Mouse (Mus musculus): Measurements from ENCODE around the gene Fam180a.
A peak's percentile ranks its signal among the peaks of the same experiment; 100 is the strongest.
"Not testable (repeated sequence)": the region's sequence is repeated elsewhere in the genome, so short reads cannot be mapped to it uniquely, and the experiment has no call there.

Gene Fam180a

DNA sequence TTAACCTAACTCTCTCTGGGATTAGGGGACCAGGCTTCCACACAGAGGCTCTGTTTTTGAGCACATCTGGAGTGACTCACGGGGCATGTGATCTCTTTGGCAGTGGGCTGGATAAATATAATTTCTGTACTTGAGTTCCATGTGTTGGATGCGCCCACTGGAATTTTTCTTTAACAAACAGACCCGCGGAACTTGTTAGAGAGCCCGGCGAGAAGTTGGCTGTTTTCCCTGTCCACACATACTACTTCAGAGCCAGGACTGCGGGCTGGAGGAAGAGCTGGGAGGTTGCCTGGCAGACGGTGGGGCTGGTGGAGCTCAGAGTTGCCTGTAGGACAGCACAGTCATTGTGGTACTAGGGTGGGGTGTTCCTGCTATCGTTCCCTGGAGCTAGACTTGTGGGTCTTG, at the start of gene Fam180a:
TSS of gene Fam180a (minus strand) at position 31 of the 405 bp plus-strand sequence.
- no peak for DNase-seq (ENCODE audit: extremely low spot score, low read depth, low spot score)

- DNase-seq (ENCODE audit: extremely low spot score, low read depth, low spot score) = no peak
Observed at GRCm38 (mm10) chr6:35374052-35374451, 48.1 kb upstream of the Fam180a start.

DNA sequence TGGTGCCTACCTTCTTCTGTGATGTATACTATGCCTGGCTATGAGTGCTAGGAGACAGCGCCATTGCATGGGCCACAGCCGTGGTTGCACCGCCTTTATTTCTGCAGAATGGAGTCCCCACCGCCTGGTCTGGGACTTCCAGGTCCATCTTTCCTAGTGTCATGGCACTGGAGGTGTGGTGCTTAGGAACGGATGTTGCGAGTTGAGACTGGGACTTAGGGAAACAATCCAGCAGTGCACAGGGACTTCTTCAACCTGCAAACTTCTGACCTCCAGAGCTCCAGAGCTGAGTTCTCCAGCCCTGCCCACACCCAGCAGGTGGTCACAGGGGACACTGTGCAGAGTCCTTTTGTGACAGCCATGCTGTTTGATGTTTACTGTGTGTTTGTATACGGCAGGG, 44.4 kb upstream of the Fam180a start:
- no peak for DNase-seq (ENCODE audit: extremely low spot score, low read depth, low spot score)

DNA sequence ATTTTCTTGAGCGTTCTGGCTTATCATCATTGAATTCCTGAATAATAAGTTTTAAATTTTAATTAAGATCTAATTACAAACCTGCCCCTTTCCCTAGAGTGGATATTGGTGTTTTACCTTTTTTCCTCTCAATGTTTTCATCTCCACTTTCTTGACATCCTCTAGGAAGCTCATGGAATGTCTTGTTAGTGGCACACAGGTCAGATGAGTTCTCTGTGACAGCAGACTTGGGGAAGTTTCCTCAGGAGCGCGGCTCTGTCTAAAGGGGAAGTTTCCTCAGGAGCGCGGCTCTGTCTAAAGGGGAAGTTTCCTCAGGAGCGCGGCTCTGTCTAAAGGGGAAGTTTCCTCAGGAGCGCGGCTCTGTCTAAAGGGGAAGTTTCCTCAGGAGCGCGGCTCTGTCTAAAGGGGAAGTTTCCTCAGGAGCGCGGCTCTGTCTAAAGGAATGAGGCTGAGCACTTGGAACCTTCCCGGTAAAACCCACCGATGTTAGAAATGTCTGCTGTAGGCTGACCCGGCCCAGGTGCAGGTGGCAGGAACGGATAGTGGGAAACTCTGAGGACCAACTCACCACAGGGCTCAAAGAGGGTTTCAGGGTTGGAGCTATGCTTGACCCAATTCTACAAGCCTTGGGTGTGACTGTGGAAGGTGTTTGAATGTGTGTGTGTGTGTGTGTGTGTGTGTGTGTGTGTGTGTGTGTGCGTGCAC, 43.8 kb upstream of the Fam180a start:
- DNase-seq (ENCODE audit: extremely low spot score, low read depth, low spot score) = not testable (repeated sequence)

- no peak for DNase-seq (ENCODE audit: extremely low spot score, low read depth, low spot score)
Observed at GRCm38 (mm10) chr6:35362596-35362995, 36.7 kb upstream of the Fam180a start.

DNA sequence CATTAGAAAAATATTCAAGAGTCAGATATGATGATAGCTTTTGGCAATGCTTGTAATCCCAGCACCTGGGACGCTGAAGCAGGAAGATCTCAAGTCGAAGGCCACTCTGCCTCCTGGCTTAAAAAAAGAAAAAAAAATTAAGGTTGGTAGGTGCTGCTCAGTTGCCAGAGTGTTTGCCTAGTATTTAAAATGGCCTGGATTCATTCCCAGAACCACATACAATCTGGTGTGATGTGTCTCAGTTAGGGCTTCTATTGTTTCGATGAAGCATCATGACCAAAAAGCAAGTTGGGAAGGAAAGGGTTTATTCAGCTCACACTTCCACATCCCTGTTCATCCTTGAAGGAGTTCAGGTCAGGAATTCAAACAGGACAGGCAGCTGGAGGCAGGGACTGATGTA, 29.4 kb upstream of the Fam180a start:
- DNase-seq (ENCODE audit: extremely low spot score, low read depth, low spot score) = no peak

- peak; percentile 89 for DNase-seq (ENCODE audit: extremely low spot score, low read depth, low spot score)
Observed at GRCm38 (mm10) chr6:35354622-35354998, 28.7 kb upstream of the Fam180a start.

GRCm38 (mm10) chr6:35353846-35354621, 28.1 kb upstream of the Fam180a start:
- no peak for DNase-seq (ENCODE audit: extremely low spot score, low read depth, low spot score)

GRCm38 (mm10) chr6:35353416-35353815, 27.5 kb upstream of the Fam180a start:
- no peak for DNase-seq (ENCODE audit: extremely low spot score, low read depth, low spot score)

DNA sequence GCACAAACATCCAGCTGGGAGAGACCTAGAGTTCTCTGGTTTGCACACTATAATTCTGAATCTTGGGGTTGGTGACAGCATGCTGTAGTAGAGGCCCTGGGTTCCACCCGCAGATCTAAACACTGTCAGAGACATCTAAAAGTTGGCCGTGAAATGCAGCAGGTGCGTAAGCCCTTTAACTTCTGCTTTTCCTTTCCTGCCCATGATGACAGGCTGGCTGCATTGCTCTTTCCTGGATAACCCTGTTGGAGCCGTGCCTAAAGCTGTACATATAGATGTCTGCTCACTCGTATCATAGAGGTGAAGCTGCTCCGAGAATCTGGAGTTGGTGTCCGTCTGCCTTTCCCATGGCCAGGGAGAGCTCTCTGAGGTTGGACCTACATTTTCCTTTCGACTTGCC, 26.9 kb upstream of the Fam180a start:
- no peak for DNase-seq (ENCODE audit: extremely low spot score, low read depth, low spot score)

DNA sequence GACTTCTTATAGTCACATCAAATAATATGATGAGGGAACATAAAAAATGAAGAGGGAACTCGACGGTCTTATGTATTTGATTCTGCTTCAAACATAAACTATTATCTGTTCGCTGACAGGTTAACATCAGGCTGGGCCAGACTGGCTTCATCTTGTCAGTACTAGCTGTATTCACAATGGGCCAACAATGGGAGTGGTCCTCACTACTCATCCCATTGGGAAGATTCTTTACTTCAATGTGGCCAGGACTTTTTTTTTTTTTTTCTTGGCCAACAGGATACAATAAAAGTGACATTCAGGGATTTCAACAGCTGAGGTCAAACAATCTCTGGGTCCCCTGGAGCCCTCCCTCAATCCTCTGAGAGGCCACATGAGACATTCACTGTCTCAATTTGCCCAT, 25.9 kb upstream of the Fam180a start:
- no peak for DNase-seq (ENCODE audit: extremely low spot score, low read depth, low spot score)

DNA sequence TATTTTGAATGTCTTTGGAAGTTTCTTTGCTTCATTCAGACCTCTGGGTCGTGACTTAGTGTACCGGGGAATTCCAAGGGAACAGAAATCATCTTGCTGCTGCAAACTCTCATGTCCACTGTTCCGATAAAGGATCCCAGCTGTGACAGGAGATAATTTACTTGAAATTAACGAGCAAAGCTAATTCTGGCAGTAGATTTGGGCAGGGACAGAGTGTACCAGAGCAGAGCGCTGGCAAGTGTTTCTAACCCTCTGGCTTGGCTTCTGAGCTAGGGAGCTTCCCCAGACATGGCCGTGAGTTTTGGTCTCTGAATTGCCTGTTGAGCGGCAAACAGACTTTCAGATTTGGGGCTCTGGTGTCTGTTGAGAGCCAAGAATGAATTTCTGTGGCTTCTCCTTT, 23.8 kb upstream of the Fam180a start:
- no peak for DNase-seq (ENCODE audit: extremely low spot score, low read depth, low spot score)

GRCm38 (mm10) chr6:35338640-35339039, 12.7 kb upstream of the Fam180a start:
- DNase-seq (ENCODE audit: extremely low spot score, low read depth, low spot score) = no peak

DNA sequence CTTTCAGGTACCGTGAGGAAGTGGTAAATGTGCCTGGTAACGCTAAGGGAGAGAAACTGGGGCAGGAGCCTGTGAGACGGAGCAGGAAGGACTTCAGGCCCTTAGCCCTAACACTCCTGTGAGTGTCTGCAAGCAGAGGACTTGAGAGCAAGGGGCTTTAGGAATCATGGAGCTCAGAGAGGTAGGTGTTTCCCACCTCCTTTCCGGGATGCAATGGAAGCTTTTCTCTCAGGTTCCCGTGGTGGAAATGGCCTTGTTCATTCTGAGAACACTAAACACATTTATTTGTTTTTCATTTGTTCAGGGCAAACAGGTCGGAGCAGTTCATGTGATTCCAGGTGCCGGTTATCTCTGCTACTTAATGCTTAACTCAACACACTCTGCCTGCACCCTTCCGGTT, 11.9 kb upstream of the Fam180a start:
- DNase-seq (ENCODE audit: extremely low spot score, low read depth, low spot score) = no peak

- DNase-seq (ENCODE audit: extremely low spot score, low read depth, low spot score) = no peak
Observed at GRCm38 (mm10) chr6:35335452-35335851, 9.5 kb upstream of the Fam180a start.

GRCm38 (mm10) chr6:35334278-35334677, 8.3 kb upstream of the Fam180a start:
- no peak for DNase-seq (ENCODE audit: extremely low spot score, low read depth, low spot score)

- DNase-seq (ENCODE audit: extremely low spot score, low read depth, low spot score) = no peak
Observed at GRCm38 (mm10) chr6:35333632-35334031, 7.7 kb upstream of the Fam180a start.

DNA sequence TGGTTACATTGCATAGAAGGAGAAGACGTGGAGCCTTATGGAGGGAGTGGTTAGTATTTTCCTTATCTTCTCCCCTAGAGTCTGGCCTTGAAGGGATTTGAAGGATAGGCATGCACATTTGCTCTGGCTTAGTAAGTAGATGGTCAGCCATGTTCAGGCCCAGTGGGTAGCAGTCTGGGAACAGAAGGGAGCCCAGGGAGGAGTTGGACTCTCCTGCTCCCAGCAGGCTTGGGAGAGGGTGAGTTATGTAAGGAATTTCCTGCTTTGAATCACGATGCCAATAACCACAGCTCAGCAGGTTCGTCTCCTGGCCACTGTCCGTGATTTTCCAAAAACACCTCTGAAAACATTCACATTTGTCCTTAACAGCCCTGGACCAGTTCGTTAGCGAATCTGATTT, 4.9 kb upstream of the Fam180a start:
- DNase-seq (ENCODE audit: extremely low spot score, low read depth, low spot score) = no peak

GRCm38 (mm10) chr6:35329956-35330355, 4.0 kb upstream of the Fam180a start:
- no peak for DNase-seq (ENCODE audit: extremely low spot score, low read depth, low spot score)

DNA sequence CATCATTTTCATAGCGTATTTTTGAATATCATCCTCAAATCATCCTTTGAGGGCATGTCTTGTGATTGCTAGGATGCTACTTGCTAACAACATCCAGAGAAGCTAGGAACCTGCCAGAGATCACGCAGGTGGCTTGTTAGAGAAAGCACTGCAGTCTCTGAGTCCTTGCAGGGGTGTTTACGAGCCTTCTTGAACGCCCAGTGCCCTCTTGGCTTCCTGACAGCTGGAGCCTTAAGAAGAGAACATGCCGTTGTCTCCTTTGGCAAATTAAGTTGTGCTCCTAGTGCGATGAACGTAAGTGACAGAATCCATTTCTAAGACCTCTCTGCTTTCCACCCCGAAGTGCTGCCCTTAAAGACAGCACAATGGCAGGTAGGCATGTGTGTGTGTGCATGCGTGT, 1.6 kb downstream of the Fam180a start:
- DNase-seq (ENCODE audit: extremely low spot score, low read depth, low spot score) = no peak

DNA sequence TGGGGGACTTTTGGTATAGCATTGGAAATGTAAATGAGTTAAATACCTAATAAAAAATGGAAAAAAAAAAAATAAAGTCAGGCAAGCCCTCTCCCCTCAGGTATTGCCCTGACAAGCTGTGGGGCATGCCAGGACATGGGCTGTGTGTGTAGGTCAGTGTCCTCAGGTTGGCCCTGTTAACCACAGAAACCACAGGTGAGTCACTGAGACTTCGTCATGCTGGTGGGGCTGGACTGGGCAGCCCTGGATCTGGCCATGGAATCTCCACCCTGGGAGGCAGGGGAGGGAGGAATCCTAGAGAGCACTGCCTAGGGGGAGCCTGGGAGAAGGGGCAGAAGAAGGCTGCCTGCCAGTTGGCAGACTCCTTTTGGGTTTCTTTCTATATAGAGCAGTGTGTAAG, 2.9 kb downstream of the Fam180a start:
- no peak for DNase-seq (ENCODE audit: extremely low spot score, low read depth, low spot score)

DNA sequence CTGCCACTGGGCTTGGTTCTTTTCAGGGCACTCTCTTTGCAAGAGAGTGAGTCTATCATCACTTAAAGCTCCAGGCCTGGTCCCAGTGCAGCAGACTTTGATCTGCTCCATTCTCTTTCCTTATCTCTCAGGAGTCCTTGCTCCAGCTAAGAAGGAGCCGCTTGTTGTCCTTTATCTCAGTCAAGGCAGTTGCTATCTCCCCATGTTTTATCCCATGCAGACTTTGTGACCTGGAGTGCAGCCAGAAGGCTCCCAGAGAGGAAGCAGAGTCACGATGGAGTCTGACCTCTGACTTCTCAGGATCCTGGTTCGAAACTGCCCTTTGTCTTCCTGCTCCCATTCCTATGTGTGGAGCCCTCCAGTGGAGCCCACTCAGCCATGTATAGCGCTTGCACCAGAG, 4.8 kb downstream of the Fam180a start:
- no peak for DNase-seq (ENCODE audit: extremely low spot score, low read depth, low spot score)

DNA sequence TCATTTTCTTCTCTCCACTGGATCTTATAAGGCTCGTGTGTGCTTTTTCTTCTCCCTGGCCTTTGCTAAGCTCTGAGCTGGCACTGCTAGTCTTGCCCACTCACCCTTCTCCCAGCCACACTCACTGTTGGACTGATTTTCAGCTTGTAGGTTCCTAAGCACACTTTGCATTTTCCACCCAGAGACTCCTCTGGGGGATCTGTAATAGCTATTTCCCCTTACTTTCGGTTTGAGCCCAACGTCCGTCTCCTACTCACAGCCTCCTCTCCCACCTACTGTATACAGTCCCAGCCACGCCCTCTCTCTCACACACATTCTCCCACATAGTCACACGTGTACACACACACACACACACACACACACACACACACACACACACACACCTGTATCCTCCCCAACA, 6.1 kb downstream of the Fam180a start:
- DNase-seq (ENCODE audit: extremely low spot score, low read depth, low spot score) = no peak
